In genomic region chr11:60046058-60046735, GRCm38 (mm10) we compare ENCODE assay signal across 8 mouse cellular contexts. TPM values are rescaled to one million over a fixed set of nuclear protein-coding genes. Genes with fewer than 3 reads are reported as not detected.
DNase-seq lines count a peak whose midpoint lies in the region; ATAC-seq and TF ChIP-seq lines count a peak whose summit lies in the region.

Gene Pemt (minus strand): TSS chr11:60046489.

- no peaks in the 10 kb centered on the region for H3K27me3 ChIP-seq in Patski
- 0 out of 2 replicates have a peak, but pooled peaks cover 9% of the 10 kb centered on the region for H3K27me3 ChIP-seq in hindbrain, embryonic 13.5 days

- ATAC-seq in Patski, result peak; percentile 91
- peak; percentile 99 for ATAC-seq in hindbrain, embryonic 13.5 days (ENCODE audit: low FRiP score)

- H3K27ac ChIP-seq in hindbrain, embryonic 13.5 days, result peak within 1 kb of the TSS; percentile 89

- H3K9me3 ChIP-seq in hindbrain, embryonic 13.5 days, result no peaks in the 10 kb centered on the region

- POLR2A ChIA-PET in Patski (lab: Charles Lee), result no interaction called here

- peak within 1 kb of the TSS; percentile 58 for H3K4me2 ChIP-seq in hindbrain, embryonic 13.5 days

- CTCF ChIA-PET in Patski (lab: Charles Lee), result interaction anchor here (1.1 to 1.4 kb wide), 3 partner anchors 10 to 31 kb away, joined by 3 to 4 read pairs (median 4); no protein-coding TSS in a partner anchor

- peak; percentile 43 for TF ChIP-seq CTCF in Patski (IDR thresholded peaks at IDR 0.05)

- H3K9ac ChIP-seq in hindbrain, embryonic 13.5 days, result peak within 1 kb of the TSS; percentile 67

- under 1% methylated on average over 44 of the region's 44 CpGs for WGBS in hindbrain, embryonic 13.5 days

- H3K4me1 ChIP-seq in hindbrain, embryonic 13.5 days (replicated peaks), result peaks cover 7% of the 10 kb centered on the region

- in situ Hi-C loops in Patski (cut with MboI; ENCODE audit: low pct_unique_long_range_greater_than_20kb), result no loop called here

- peak within 1 kb of the TSS; percentile 52 for H3K4me3 ChIP-seq in hindbrain, embryonic 13.5 days

- peak; percentile 81 for DNase-seq in Patski (ENCODE audit: low read depth, low spot score)
- DNase-seq in cerebellum, postnatal 14 days, result peak; percentile 97
- DNase-seq in frontal cortex, postnatal 14 days (ENCODE audit: low spot score in 2 of 2), result peak; percentile 97
- DNase-seq in layer of hippocampus, postnatal 25 days (ENCODE audit: extremely low spot score in 1 of 2, low spot score in 1 of 2), result peak; percentile 86 to 90
- DNase-seq in lung, postnatal 25 days (ENCODE audit: low spot score), result peak; percentile 97
- DNase-seq in retina, embryonic 14.5 days (ENCODE audit: low spot score), result peak; percentile 98
- peak; percentile 98 for DNase-seq in thymus, postnatal 4 days

- H3K36me3 ChIP-seq in hindbrain, embryonic 13.5 days, result no peaks in the 10 kb centered on the region

RNA-seq across cellular contexts. Expression of gene Pemt, which starts in this region (rescaled TPM):
- 6.9 TPM for polyA plus RNA-seq in Patski (2021)
- 7.4 and 9.1 TPM in 2 replicates for polyA plus RNA-seq in hindbrain, embryonic 13.5 days (2015; fragmentation: Nextera tagmentation; extraction: Ambion mirVana)
- 1 to 10 TPM; 4.0 to 4.7 TPM for total RNA-seq in layer of hippocampus, postnatal 25 days (2021)

Comparison
In these comparisons a context has a peak if more than half of its experiments do, and no peak if none do; other contexts are left out.
1. Peak in every context shown above with its lines: DNase-seq, ATAC-seq, H3K4me3 ChIP-seq and H3K27ac ChIP-seq.